Mouse (Mus musculus): Measurements from ENCODE around the gene Olfr983. TPM values are rescaled to one million over a fixed set of nuclear protein-coding genes. Genes with fewer than 3 reads are reported as not detected.

Olfr983 gene
- polyA plus RNA-seq (2014; fragmentation: Illumina TruSeq; extraction: RNeasy Lipid Tissue Mini Kit (QIAGEN cat#74804); ENCODE audit: low read depth, low replicate concordance) = not detected

GRCm38 (mm10) chr9:40093495-40093894, at the start of gene Olfr983:
Gene Olfr983, minus strand, starts transcription at chr9:40093595.

GRCm38 (mm10) chr9:40130084-40130483, 36.7 kb upstream of the Olfr983 start, which contains the start of gene Olfr985:
Gene Olfr985, minus strand, starts transcription at chr9:40130184.

GRCm38 (mm10) chr9:40114106-40114505, 20.7 kb upstream of the Olfr983 start, which contains the start of gene Olfr984:
Gene Olfr984, minus strand, starts transcription at chr9:40114206.

GRCm38 (mm10) chr9:40073529-40073928, 19.9 kb downstream of the Olfr983 start, which contains the start of gene Olfr982:
Gene Olfr982, plus strand, starts transcription at chr9:40073829.

Other genes with a start within 250 kb of the Olfr983 start
- gene Olfr972, start 227.2 kb downstream of the Olfr983 start, polyA plus RNA-seq (2014; fragmentation: Illumina TruSeq; extraction: RNeasy Lipid Tissue Mini Kit (QIAGEN cat#74804); ENCODE audit: low read depth, low replicate concordance) = not detected
- gene Olfr229, start 186.3 kb downstream of the Olfr983 start, polyA plus RNA-seq (2014; fragmentation: Illumina TruSeq; extraction: RNeasy Lipid Tissue Mini Kit (QIAGEN cat#74804); ENCODE audit: low read depth, low replicate concordance) = not detected
- gene Olfr974, start 156.1 kb downstream of the Olfr983 start, polyA plus RNA-seq (2014; fragmentation: Illumina TruSeq; extraction: RNeasy Lipid Tissue Mini Kit (QIAGEN cat#74804); ENCODE audit: low read depth, low replicate concordance) = not detected
- not detected for gene Olfr975, start 141.5 kb downstream of the Olfr983 start, polyA plus RNA-seq (2014; fragmentation: Illumina TruSeq; extraction: RNeasy Lipid Tissue Mini Kit (QIAGEN cat#74804); ENCODE audit: low read depth, low replicate concordance)
- gene Olfr976, start 132.5 kb downstream of the Olfr983 start, polyA plus RNA-seq (2014; fragmentation: Illumina TruSeq; extraction: RNeasy Lipid Tissue Mini Kit (QIAGEN cat#74804); ENCODE audit: low read depth, low replicate concordance) = not detected
- gene Olfr978, start 101.5 kb downstream of the Olfr983 start, polyA plus RNA-seq (2014; fragmentation: Illumina TruSeq; extraction: RNeasy Lipid Tissue Mini Kit (QIAGEN cat#74804); ENCODE audit: low read depth, low replicate concordance) = not detected
- gene Olfr979, start 90.1 kb downstream of the Olfr983 start, polyA plus RNA-seq (2014; fragmentation: Illumina TruSeq; extraction: RNeasy Lipid Tissue Mini Kit (QIAGEN cat#74804); ENCODE audit: low read depth, low replicate concordance) = not detected
- not detected for gene Olfr980, start 84.0 kb downstream of the Olfr983 start, polyA plus RNA-seq (2014; fragmentation: Illumina TruSeq; extraction: RNeasy Lipid Tissue Mini Kit (QIAGEN cat#74804); ENCODE audit: low read depth, low replicate concordance)
- gene Olfr981, start 72.1 kb downstream of the Olfr983 start, polyA plus RNA-seq (2014; fragmentation: Illumina TruSeq; extraction: RNeasy Lipid Tissue Mini Kit (QIAGEN cat#74804); ENCODE audit: low read depth, low replicate concordance) = not detected
- not detected for gene Olfr982, start 19.8 kb downstream of the Olfr983 start, polyA plus RNA-seq (2014; fragmentation: Illumina TruSeq; extraction: RNeasy Lipid Tissue Mini Kit (QIAGEN cat#74804); ENCODE audit: low read depth, low replicate concordance)
- not detected for gene Olfr984, start 20.6 kb upstream of the Olfr983 start, polyA plus RNA-seq (2014; fragmentation: Illumina TruSeq; extraction: RNeasy Lipid Tissue Mini Kit (QIAGEN cat#74804); ENCODE audit: low read depth, low replicate concordance)
- not detected for gene Olfr985, start 36.6 kb upstream of the Olfr983 start, polyA plus RNA-seq (2014; fragmentation: Illumina TruSeq; extraction: RNeasy Lipid Tissue Mini Kit (QIAGEN cat#74804); ENCODE audit: low read depth, low replicate concordance)
- gene Tmem225, start 54.5 kb upstream of the Olfr983 start, polyA plus RNA-seq (2014; fragmentation: Illumina TruSeq; extraction: RNeasy Lipid Tissue Mini Kit (QIAGEN cat#74804); ENCODE audit: low read depth, low replicate concordance) = not detected
- gene Olfr986, start 87.3 kb upstream of the Olfr983 start, polyA plus RNA-seq (2014; fragmentation: Illumina TruSeq; extraction: RNeasy Lipid Tissue Mini Kit (QIAGEN cat#74804); ENCODE audit: low read depth, low replicate concordance) = not detected
- 3.2 TPM for gene Zfp202, start 98.7 kb upstream of the Olfr983 start, polyA plus RNA-seq (2014; fragmentation: Illumina TruSeq; extraction: RNeasy Lipid Tissue Mini Kit (QIAGEN cat#74804); ENCODE audit: low read depth, low replicate concordance)
- gene Scn3b, start 175.6 kb upstream of the Olfr983 start, polyA plus RNA-seq (2014; fragmentation: Illumina TruSeq; extraction: RNeasy Lipid Tissue Mini Kit (QIAGEN cat#74804); ENCODE audit: low read depth, low replicate concordance) = 0.73 TPM

Data from heart, adult 10 weeks (tissue).